Mouse (Mus musculus) heart, embryonic 12.5 days (tissue): ENCODE data around the gene Sytl1. TPM values are rescaled to one million over a fixed set of nuclear protein-coding genes. Genes with fewer than 3 reads are reported as not detected.

Experiments used
- ATAC-seq: fragments of 200-750 bp; cut with Nextera tagmentation; 2 replicates; pipeline ENCODE4 v1.8.0; 2017; ENCODE audit warnings: moderate TSS enrichment, moderate library complexity; ENCODE audit not compliant: insufficient number of reproducible peaks, low FRiP score
- H3K27ac ChIP-seq: fragments of 300-500 bp; sonication (generic); 2 replicates; pipeline ENCODE4 v1.5.1; 2016; ENCODE audit warnings: mild to moderate bottlenecking, moderate library complexity; ENCODE audit not compliant: poor library complexity, severe bottlenecking
- H3K27me3 ChIP-seq: fragments of 300-500 bp; sonication (generic); replicated peaks from 2 replicates; pipeline ENCODE4 v1.6.1; 2016; ENCODE audit warnings: mild to moderate bottlenecking, moderate library complexity
- H3K36me3 ChIP-seq: fragments of 300-500 bp; sonication (generic); 2 replicates; pipeline ENCODE4 v1.6.1; 2016; ENCODE audit warnings: mild to moderate bottlenecking, moderate library complexity
- H3K4me1 ChIP-seq: fragments of 300-500 bp; sonication (generic); replicated peaks from 2 replicates; pipeline ENCODE4 v1.6.1; 2016; ENCODE audit warnings: mild to moderate bottlenecking
- H3K4me2 ChIP-seq: fragments of 300-500 bp; sonication (generic); 2 replicates; pipeline ENCODE4 v1.6.1; 2016; ENCODE audit warnings: mild to moderate bottlenecking, moderate library complexity
- H3K4me3 ChIP-seq: fragments of 300-500 bp; sonication (generic); 2 replicates; pipeline ENCODE4 v1.5.1; 2016; ENCODE audit warnings: mild to moderate bottlenecking
- H3K9ac ChIP-seq: fragments of 300-500 bp; sonication (generic); 2 replicates; pipeline ENCODE4 v1.6.1; 2016; ENCODE audit warnings: mild to moderate bottlenecking, moderate library complexity
- H3K9me3 ChIP-seq: fragments of 300-500 bp; sonication (generic); replicated peaks from 2 replicates; pipeline ENCODE4 v1.6.1; 2016; ENCODE audit warnings: mild to moderate bottlenecking, moderate library complexity
- WGBS: fragments of 180-500 bp; shearing (Covaris S2); methylation state at CpG from one replicate; pipeline ENCODE4 v1.1.7; 2016; 5-methylcytosine and 5-hydroxymethylcytosine counted together
- polyA plus RNA-seq: library from polyadenylated mRNA; unstranded; fragments of >200 nt; fragmentation: Nextera tagmentation; extraction: Ambion mirVana; gene quantifications from 2 replicates; pipeline ENCODE4 v1.2.1, GENCODE M21; 2016

Gene Sytl1
- polyA plus RNA-seq, result 0.41 and 0.47 TPM in 2 replicates

DNA sequence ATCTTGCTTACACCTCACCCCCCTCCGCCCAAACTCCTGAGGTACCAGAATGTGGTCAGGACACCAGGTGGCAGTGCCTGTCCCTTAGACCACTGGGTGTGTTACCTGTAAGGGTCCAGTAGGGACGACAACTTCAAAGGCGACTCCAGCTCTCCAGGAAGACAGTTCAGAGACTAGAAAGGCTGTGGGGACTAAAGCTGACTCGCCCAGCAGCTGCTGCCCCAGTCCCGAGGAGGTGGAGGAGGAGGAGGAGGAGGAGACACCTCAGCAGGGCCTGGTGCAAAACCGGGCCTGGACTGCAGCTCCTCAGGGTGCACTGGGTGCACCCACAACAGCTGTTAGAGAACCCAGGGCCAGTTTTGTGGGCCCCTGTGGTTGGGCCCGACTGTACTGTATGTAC, at the start of gene Sytl1:
Gene Sytl1, minus strand, starts transcription at position 232 of the 400 bp plus-strand sequence.
- Histone ChIP-seq H3K4me1 (no peaks in the 10 kb centered on the region), H3K4me2 (no peak within 1 kb of the TSS), H3K36me3 (peaks cover 41% of the 10 kb centered on the region), H3K27me3 (peaks cover 13% of the 10 kb centered on the region), H3K9ac (no peak within 1 kb of the TSS), H3K9me3 (peaks cover 8% of the 10 kb centered on the region; the same call in 1 of the 2 replicates), H3K27ac (no peak within 1 kb of the TSS), H3K4me3 (no peak within 1 kb of the TSS)
- no peak for ATAC-seq
- 43% methylated on average over 7 of the region's 7 CpGs for WGBS

DNA sequence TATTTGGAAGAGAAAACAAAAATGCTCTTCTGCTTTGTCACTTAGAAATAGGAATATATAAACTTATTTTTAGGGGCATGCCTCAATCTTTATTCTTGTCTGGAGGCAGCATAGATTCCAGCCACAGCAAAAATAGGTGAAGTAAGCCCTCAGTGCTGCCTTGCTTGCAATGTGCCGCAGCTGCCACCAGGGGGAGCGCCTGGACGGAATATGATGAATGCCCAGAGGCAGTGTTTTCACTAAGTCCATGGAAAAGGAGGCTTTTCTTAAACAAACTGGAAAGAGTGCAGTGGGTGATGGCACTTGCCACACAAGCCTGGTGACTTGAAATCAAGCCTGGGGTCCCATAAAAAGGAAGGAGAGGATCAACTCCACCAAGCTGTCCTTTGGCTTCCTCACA, 47.0 kb upstream of the Sytl1 start:
- Histone ChIP-seq H3K27ac (no peak overlapping the region), H3K36me3 (peaks cover 16% of the 10 kb centered on the region), H3K27me3 (no peaks in the 10 kb centered on the region), H3K4me2 (no peak overlapping the region), H3K4me1 (peaks cover 8% of the 10 kb centered on the region; the same call in 1 of the 2 replicates), H3K4me3 (no peak overlapping the region), H3K9me3 (no peaks in the 10 kb centered on the region), H3K9ac (no peak overlapping the region)
- 0% methylated on average over 3 of the region's 3 CpGs for WGBS
- no peak for ATAC-seq

DNA sequence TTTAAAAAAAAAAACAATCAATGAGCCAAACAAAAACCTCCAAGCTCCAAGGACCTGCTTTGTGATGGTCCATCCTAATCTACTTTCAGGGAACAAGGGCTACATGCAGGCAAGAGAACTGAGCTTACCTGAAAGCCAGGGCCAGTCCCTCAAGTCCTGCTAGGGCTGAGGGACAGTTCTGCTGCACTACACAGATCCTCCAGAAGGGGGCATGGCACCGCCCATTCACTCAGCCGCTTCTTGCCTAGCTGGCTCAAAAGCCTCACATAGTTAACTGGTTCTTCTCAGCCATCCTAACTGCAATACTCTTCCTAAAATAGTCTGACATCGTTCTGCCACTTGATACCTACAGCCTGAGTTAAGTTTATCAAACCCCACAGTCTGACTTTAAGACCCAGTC, 44.4 kb upstream of the Sytl1 start:
- no peak overlapping the region for H3K4me3 ChIP-seq
- H3K36me3 ChIP-seq, result peaks cover 27% of the 10 kb centered on the region
- H3K9ac ChIP-seq, result no peak overlapping the region
- H3K9me3 ChIP-seq, result no peaks in the 10 kb centered on the region
- ATAC-seq, result no peak
- no peak overlapping the region for H3K27ac ChIP-seq
- no peaks in the 10 kb centered on the region for H3K27me3 ChIP-seq
- peaks cover 6% of the 10 kb centered on the region; the same call in 1 of the 2 replicates for H3K4me1 ChIP-seq
- no peak overlapping the region for H3K4me2 ChIP-seq
- whole genome bisulfite sequencing, result 43% methylated on average over 3 of the region's 3 CpGs

DNA sequence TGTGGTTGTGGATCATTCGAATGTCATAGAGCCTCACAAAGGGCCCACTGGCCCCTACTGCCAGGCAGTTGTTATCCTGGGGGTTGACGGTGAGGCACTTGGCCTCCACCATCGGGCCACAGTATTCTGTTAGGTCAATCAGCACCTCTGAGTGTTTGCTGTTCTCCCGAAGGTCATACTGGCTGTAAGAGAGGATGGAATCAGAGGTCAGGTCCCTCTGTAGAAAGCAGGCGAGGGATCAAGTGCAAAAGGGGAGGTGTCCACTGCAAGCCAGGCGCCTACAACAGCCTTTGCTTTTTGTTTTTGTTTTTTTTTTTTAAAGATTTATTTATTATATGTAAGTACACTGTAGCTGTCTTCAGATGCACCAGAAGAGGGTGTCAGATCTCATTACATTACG, 42.9 kb upstream of the Sytl1 start:
- Histone ChIP-seq H3K4me3 (no peak overlapping the region), H3K4me2 (no peak overlapping the region), H3K36me3 (peaks cover 35% of the 10 kb centered on the region), H3K4me1 (peaks cover 6% of the 10 kb centered on the region; the same call in 1 of the 2 replicates), H3K27ac (no peak overlapping the region), H3K9ac (no peak overlapping the region), H3K27me3 (no peaks in the 10 kb centered on the region), H3K9me3 (no peaks in the 10 kb centered on the region)
- no peak for ATAC-seq
- 70% methylated on average over 7 of the region's 7 CpGs for WGBS

DNA sequence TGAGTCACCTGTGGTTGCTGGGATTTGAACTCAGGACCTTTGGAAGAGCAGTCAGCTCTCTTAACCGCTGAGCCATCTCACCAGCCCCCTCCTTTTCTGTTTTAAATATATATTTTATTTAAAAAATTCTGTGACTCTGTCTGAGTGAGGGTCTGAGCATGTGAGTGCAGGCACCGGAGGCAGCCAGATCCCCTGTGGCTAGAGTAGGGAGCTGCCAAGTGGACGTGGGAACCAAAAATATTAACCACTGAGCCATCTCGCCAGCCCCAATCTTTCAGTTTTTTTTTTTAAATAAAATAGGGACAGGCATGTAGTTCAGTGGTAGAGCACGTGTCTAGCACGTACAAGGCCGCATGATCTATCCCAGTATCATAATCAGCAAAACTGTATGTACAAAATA, 41.9 kb upstream of the Sytl1 start:
- no peak for ATAC-seq
- 87% methylated on average over 7 of the region's 7 CpGs for WGBS
- H3K4me2 ChIP-seq, result no peak overlapping the region
- H3K27ac ChIP-seq, result no peak overlapping the region
- no peak overlapping the region for H3K4me3 ChIP-seq
- no peaks in the 10 kb centered on the region for H3K9me3 ChIP-seq
- H3K4me1 ChIP-seq, result peaks cover 7% of the 10 kb centered on the region
- no peak overlapping the region for H3K9ac ChIP-seq
- peaks cover 46% of the 10 kb centered on the region for H3K36me3 ChIP-seq
- no peaks in the 10 kb centered on the region for H3K27me3 ChIP-seq

DNA sequence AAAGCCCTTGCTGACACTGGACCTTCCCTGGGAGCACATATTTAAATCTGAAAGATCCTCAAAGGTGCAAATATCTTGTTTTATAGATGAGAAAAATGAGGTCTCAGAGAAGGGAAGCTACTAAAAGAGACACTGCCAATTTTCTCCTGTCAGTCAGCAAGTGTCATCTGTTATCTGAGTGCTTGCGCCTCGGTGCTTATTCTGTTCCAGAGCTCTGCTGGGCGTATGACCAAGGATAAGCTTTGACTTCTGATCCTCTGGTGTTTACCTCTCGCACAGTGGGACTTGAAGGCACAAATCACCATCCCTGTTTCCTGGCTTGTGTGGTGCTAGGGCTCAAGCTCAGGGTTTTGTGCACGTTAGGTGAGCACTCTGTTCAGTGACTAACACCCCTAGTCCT, 39.8 kb upstream of the Sytl1 start:
- Histone ChIP-seq H3K4me2 (no peak overlapping the region), H3K9ac (no peak overlapping the region), H3K27ac (no peak overlapping the region), H3K4me3 (no peak overlapping the region), H3K9me3 (no peaks in the 10 kb centered on the region), H3K4me1 (peaks cover 15% of the 10 kb centered on the region), H3K27me3 (no peaks in the 10 kb centered on the region), H3K36me3 (peaks cover 44% of the 10 kb centered on the region)
- no peak for ATAC-seq
- WGBS, result 61% methylated on average over 5 of the region's 5 CpGs

DNA sequence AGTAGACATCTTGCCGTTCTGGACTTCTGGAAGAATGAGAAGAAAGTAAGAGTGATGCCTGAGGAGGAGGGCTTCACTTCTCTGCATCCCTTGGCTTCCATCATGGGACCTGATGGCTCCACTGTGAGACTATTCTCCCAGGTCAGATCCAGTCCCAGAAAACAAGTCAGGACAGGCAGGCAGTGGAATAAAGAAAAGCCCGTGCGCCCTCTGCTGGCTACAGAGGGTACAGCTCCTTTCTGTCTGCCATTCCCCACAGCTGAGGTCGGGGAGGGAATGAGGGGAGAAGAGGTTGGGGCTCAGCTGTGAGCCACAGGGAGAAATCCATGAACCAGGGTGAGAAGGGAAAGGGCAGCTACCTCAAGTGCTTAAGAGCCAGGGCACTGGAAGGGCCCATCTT, 38.9 kb upstream of the Sytl1 start:
- WGBS, result 25% methylated on average over 4 of the region's 4 CpGs
- Histone ChIP-seq H3K4me3 (no peak overlapping the region), H3K9ac (no peak overlapping the region), H3K4me2 (no peak overlapping the region), H3K27me3 (no peaks in the 10 kb centered on the region), H3K36me3 (peaks cover 48% of the 10 kb centered on the region), H3K27ac (no peak overlapping the region), H3K9me3 (no peaks in the 10 kb centered on the region), H3K4me1 (peaks cover 21% of the 10 kb centered on the region)
- no peak for ATAC-seq

DNA sequence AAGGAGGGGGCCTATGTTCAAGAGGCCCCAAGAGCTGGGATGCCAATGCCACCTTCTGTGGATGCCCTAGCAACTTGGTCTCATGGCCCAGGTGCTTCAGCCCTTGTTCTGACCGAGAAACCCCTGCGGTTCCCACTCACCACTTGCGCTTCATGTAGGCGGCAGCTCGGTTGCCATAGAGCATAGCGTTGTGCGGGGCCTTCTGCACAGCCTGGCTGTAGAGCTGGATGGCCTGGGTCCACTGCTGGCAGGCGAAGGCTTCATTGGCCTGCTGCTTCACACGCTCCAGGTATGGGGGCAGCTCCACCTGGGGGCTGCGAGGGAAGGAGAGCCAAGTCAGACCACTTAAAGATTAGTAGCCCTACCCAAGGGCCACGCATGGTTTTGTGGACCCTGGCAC, 37.5 kb upstream of the Sytl1 start:
- H3K36me3 ChIP-seq, result peaks cover 57% of the 10 kb centered on the region

DNA sequence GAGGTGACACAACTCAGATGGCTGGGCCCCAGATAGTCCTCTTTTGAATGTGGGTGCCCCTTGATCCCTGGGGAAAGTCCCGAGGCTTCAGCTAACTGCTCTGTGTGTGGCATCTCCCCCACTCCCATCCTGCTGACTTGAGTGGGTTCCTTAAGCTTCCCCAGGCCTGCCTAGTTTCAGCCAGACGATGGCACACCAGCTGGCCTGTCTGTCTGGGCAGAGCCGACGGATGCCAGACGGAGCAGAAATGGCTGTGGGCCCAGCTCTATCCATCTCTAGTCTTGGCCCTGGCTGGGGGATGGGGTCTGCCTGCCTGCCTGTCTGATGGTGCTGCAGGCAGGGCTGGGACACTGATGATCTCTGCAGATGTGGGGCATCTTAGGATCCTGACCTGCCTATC, 36.8 kb upstream of the Sytl1 start:
- WGBS, result 44% methylated on average over 5 of the region's 5 CpGs
- H3K4me3 ChIP-seq, result no peak overlapping the region

More for the DNA sequence above, 37.5 kb upstream of the Sytl1 start:
- WGBS, result 88% methylated on average over 11 of the region's 11 CpGs
- no peak overlapping the region for H3K9ac ChIP-seq
- H3K4me1 ChIP-seq, result peaks cover 27% of the 10 kb centered on the region
- no peaks in the 10 kb centered on the region for H3K9me3 ChIP-seq
- no peak overlapping the region for H3K27ac ChIP-seq
- no peak overlapping the region for H3K4me3 ChIP-seq
- no peak overlapping the region for H3K4me2 ChIP-seq
- H3K27me3 ChIP-seq, result no peaks in the 10 kb centered on the region
- ATAC-seq, result no peak

DNA sequence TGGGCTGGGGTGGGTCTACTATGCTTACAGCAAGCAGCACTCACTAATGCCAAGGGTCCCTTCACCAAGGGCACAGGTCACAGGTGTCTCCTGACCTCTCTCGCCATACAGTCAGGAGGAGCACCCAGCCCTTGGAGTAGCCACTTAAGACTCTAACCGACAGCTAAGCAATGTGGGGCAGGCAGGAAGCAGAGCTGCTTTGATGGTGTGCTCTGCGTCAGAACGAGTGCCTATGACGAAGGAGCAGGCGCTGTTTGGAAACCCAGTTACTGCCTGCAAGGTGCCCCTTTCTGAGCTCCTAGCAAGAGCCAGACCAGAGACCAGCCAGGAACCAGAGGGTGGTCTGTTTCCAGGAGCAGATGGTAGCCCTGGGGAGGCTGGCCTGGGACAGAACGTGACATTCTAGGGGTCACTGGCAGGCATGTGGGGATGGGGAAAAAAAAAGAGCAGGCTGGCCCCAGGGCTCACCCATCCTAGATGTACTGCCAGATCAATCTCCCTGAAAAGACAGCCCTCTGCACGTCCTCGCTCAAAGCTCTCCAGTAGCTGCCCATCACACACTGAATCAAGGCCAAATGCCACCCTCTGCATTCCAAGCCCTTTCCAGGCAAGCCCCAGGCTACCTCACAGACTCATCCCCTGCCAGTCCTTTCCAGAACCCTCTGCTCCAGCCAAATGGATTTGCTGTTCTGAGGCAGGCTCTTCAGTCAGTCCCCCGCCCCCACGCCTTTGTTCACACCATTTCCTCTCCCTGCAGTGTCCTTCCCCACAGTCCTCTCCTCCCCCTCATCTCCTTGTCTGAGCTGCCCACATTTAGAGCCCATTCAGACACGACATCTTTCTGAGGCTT, 35.8 kb upstream of the Sytl1 start:
- Histone ChIP-seq H3K9me3 (no peaks in the 10 kb centered on the region), H3K4me1 (peaks cover 29% of the 10 kb centered on the region), H3K4me2 (no peak overlapping the region), H3K27me3 (0 out of 2 replicates have a peak, but pooled peaks cover 4% of the 10 kb centered on the region), H3K27ac (no peak overlapping the region), H3K36me3 (peaks cover 67% of the 10 kb centered on the region), H3K4me3 (no peak overlapping the region), H3K9ac (no peak overlapping the region)
- ATAC-seq, result no peak
- WGBS, result 44% methylated on average over 12 of the region's 12 CpGs

More for the DNA sequence above, 36.8 kb upstream of the Sytl1 start:
- Histone ChIP-seq H3K27me3 (0 out of 2 replicates have a peak, but pooled peaks cover 4% of the 10 kb centered on the region), H3K9me3 (no peaks in the 10 kb centered on the region), H3K36me3 (peaks cover 63% of the 10 kb centered on the region), H3K27ac (no peak overlapping the region), H3K4me2 (no peak overlapping the region), H3K9ac (no peak overlapping the region), H3K4me1 (peaks cover 27% of the 10 kb centered on the region)
- ATAC-seq, result no peak

DNA sequence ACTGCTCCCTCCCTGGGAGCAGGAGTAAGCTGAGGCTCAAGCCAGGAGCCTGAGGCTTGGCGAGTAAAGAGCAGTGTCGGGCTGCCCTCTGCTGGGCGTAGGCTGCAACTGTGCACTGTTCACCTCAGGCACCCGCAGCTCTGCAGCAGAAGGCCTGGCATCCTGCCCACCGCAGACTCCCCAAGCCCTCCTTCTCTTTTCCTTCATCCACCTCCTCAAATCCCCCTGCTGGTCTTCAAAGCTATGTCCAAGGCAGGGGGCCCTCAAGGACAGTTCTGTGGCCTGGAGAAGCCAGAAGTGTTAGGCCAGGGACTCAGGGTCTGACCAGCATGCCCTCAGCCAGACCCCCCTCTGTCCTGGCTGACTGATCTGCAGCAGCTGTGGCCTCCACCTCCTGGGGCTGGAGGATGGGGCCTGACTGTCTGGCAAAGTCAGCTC, 34.9 kb upstream of the Sytl1 start:
- 1% methylated on average over 5 of the region's 5 CpGs for WGBS
- H3K9ac ChIP-seq, result no peak overlapping the region
- peak; percentile 72; the same call in 1 of the 2 replicates for ATAC-seq
- H3K4me1 ChIP-seq, result peaks cover 38% of the 10 kb centered on the region
- H3K36me3 ChIP-seq, result peaks cover 62% of the 10 kb centered on the region
- H3K27me3 ChIP-seq, result 0 out of 2 replicates have a peak, but pooled peaks cover 11% of the 10 kb centered on the region
- 0 out of 2 replicates have a peak overlapping the region, but pooled peaks have one; percentile 0 for H3K27ac ChIP-seq
- no peaks in the 10 kb centered on the region for H3K9me3 ChIP-seq
- H3K4me2 ChIP-seq, result no peak overlapping the region
- H3K4me3 ChIP-seq, result no peak overlapping the region
